Mouse (Mus musculus): ENCODE results near the gene Cd37.

GRCm38 (mm10) chr7:45247666-45248065 lies 8.8 kb upstream of the Cd37 start:
- no peak; the same call in 1 of the 2 replicates for TF ChIP-seq CTCF (conservative IDR thresholded peaks at IDR 0.05; ENCODE audit: insufficient read depth, insufficient read length, low read depth, low read length)
- no peak for TF ChIP-seq POLR2A (IDR thresholded peaks at IDR 0.05; ENCODE audit: low read depth, low read length)
